Mouse (Mus musculus) neural tube, embryonic 12.5 days (tissue): ENCODE data around the gene Diras2. TPM values are rescaled to one million over a fixed set of nuclear protein-coding genes. Genes with fewer than 3 reads are reported as not detected.

ENCODE experiments used
- ATAC-seq: fragments of 200-750 bp; cut with Nextera tagmentation; 2 replicates; pipeline ENCODE4 v1.8.0; 2017; ENCODE audit warnings: low read depth, mild to moderate bottlenecking, moderate TSS enrichment, moderate library complexity; ENCODE audit not compliant: low FRiP score
- H3K27ac ChIP-seq: fragments of 300-500 bp; sonication (generic); 2 replicates; pipeline ENCODE4 v1.5.1; 2016
- H3K27me3 ChIP-seq: fragments of 300-500 bp; sonication (generic); replicated peaks from 2 replicates; pipeline ENCODE4 v1.6.1; 2016; ENCODE audit warnings: mild to moderate bottlenecking
- H3K36me3 ChIP-seq: fragments of 300-500 bp; sonication (generic); 2 replicates; pipeline ENCODE4 v1.6.1; 2016; ENCODE audit warnings: mild to moderate bottlenecking
- H3K4me1 ChIP-seq: fragments of 300-500 bp; sonication (generic); 2 replicates; pipeline ENCODE4 v1.6.1; 2016
- H3K4me2 ChIP-seq: fragments of 300-500 bp; sonication (generic); replicated peaks from 2 replicates; pipeline ENCODE4 v1.6.1; 2016; ENCODE audit warnings: mild to moderate bottlenecking
- H3K4me3 ChIP-seq: fragments of 300-500 bp; sonication (generic); 2 replicates; pipeline ENCODE4 v1.5.1; 2016
- H3K9ac ChIP-seq: fragments of 300-500 bp; sonication (generic); 2 replicates; pipeline ENCODE4 v1.6.1; 2016; ENCODE audit warnings: mild to moderate bottlenecking
- H3K9me3 ChIP-seq: fragments of 300-500 bp; sonication (generic); 2 replicates; pipeline ENCODE4 v1.6.1; 2016; ENCODE audit warnings: mild to moderate bottlenecking
- WGBS: fragments of 180-500 bp; shearing (Covaris S2); methylation state at CpG from one replicate; pipeline ENCODE4 v1.1.7; 2016; 5-methylcytosine and 5-hydroxymethylcytosine counted together
- polyA plus RNA-seq: library from polyadenylated mRNA; unstranded; fragments of >200 nt; fragmentation: Nextera tagmentation; extraction: Ambion mirVana; gene quantifications from 2 replicates; pipeline ENCODE4 v1.2.1, GENCODE M21; 2016

The Diras2 gene
- polyA plus RNA-seq, 1 experiment from 2014 or later = 0.84 TPM

GRCm38 (mm10) chr13:52569194-52569769 lies 38.2 kb upstream of the Diras2 start:
- H3K4me1 ChIP-seq = no peaks in the 10 kb centered on the region
- no peak for ATAC-seq
- WGBS = 64% methylated on average over 8 of the region's 8 CpGs
- no peak overlapping the region for H3K4me3 ChIP-seq
- no peak overlapping the region for H3K9ac ChIP-seq
- H3K9me3 ChIP-seq = no peaks in the 10 kb centered on the region
- no peaks in the 10 kb centered on the region for H3K36me3 ChIP-seq
- H3K27ac ChIP-seq = no peak overlapping the region
- no peak overlapping the region for H3K4me2 ChIP-seq
- no peaks in the 10 kb centered on the region for H3K27me3 ChIP-seq

- no peak overlapping the region for H3K9ac ChIP-seq
- no peak overlapping the region for H3K4me3 ChIP-seq
- no peak overlapping the region for H3K4me2 ChIP-seq
- peaks cover 8% of the 10 kb centered on the region for H3K4me1 ChIP-seq
- H3K27me3 ChIP-seq = no peaks in the 10 kb centered on the region
- H3K9me3 ChIP-seq = no peaks in the 10 kb centered on the region
- no peaks in the 10 kb centered on the region for H3K36me3 ChIP-seq
- 76% methylated on average over 7 of the region's 7 CpGs for WGBS
- no peak for ATAC-seq
- no peak overlapping the region for H3K27ac ChIP-seq
Observed at GRCm38 (mm10) chr13:52566777-52567176, 35.7 kb upstream of the Diras2 start.

GRCm38 (mm10) chr13:52566188-52566760 lies 35.2 kb upstream of the Diras2 start:
- H3K4me3 ChIP-seq = no peak overlapping the region
- ATAC-seq = no peak
- H3K27ac ChIP-seq = no peak overlapping the region

GRCm38 (mm10) chr13:52565103-52565739 lies 34.1 kb upstream of the Diras2 start:
- Histone ChIP-seq H3K27me3 (no peaks in the 10 kb centered on the region), H3K9me3 (no peaks in the 10 kb centered on the region), H3K4me2 (no peak overlapping the region), H3K27ac (no peak overlapping the region), H3K9ac (no peak overlapping the region), H3K4me1 (peaks cover 14% of the 10 kb centered on the region), H3K36me3 (no peaks in the 10 kb centered on the region), H3K4me3 (no peak overlapping the region)
- no peak for ATAC-seq
- WGBS = 82% methylated on average over 18 of the region's 18 CpGs

More at GRCm38 (mm10) chr13:52566188-52566760, 35.2 kb upstream of the Diras2 start:
- Histone ChIP-seq H3K9ac (no peak overlapping the region), H3K36me3 (no peaks in the 10 kb centered on the region), H3K4me1 (peaks cover 11% of the 10 kb centered on the region), H3K27me3 (no peaks in the 10 kb centered on the region), H3K4me2 (no peak overlapping the region), H3K9me3 (no peaks in the 10 kb centered on the region)
- WGBS = 88% methylated on average over 9 of the region's 9 CpGs

GRCm38 (mm10) chr13:52562166-52562571 lies 31.1 kb upstream of the Diras2 start:
- Histone ChIP-seq H3K9me3 (no peaks in the 10 kb centered on the region), H3K27ac (no peak overlapping the region), H3K9ac (no peak overlapping the region), H3K4me1 (peaks cover 14% of the 10 kb centered on the region), H3K4me2 (peak overlapping the region; percentile 10; the same call in 1 of the 2 replicates), H3K4me3 (no peak overlapping the region), H3K36me3 (no peaks in the 10 kb centered on the region), H3K27me3 (no peaks in the 10 kb centered on the region)
- no peak for ATAC-seq
- 19% methylated on average over 4 of the region's 4 CpGs for WGBS

GRCm38 (mm10) chr13:52561367-52562165 lies 30.5 kb upstream of the Diras2 start:
- ATAC-seq = no peak
- Histone ChIP-seq H3K4me1 (peaks cover 14% of the 10 kb centered on the region), H3K4me2 (peak overlapping the region; percentile 10; the same call in 1 of the 2 replicates), H3K27ac (no peak overlapping the region), H3K4me3 (no peak overlapping the region), H3K36me3 (no peaks in the 10 kb centered on the region), H3K27me3 (no peaks in the 10 kb centered on the region), H3K9me3 (no peaks in the 10 kb centered on the region), H3K9ac (no peak overlapping the region)
- WGBS = 81% methylated on average over 8 of the region's 8 CpGs

- ATAC-seq = no peak
- no peak overlapping the region for H3K4me3 ChIP-seq
- H3K9ac ChIP-seq = no peak overlapping the region
- H3K4me1 ChIP-seq = peaks cover 13% of the 10 kb centered on the region
- H3K4me2 ChIP-seq = no peak overlapping the region
- H3K27me3 ChIP-seq = no peaks in the 10 kb centered on the region
- 76% methylated on average over 7 of the region's 7 CpGs for WGBS
- no peaks in the 10 kb centered on the region for H3K9me3 ChIP-seq
- H3K27ac ChIP-seq = no peak overlapping the region
- H3K36me3 ChIP-seq = no peaks in the 10 kb centered on the region
Observed at GRCm38 (mm10) chr13:52557421-52557820, 26.3 kb upstream of the Diras2 start.

- H3K36me3 ChIP-seq = no peaks in the 10 kb centered on the region
- ATAC-seq = no peak
- H3K9ac ChIP-seq = no peak overlapping the region
- no peaks in the 10 kb centered on the region for H3K4me1 ChIP-seq
- no peak overlapping the region for H3K4me2 ChIP-seq
- 86% methylated on average over 9 of the region's 9 CpGs for WGBS
- H3K27me3 ChIP-seq = no peaks in the 10 kb centered on the region
- H3K27ac ChIP-seq = no peak overlapping the region
- no peaks in the 10 kb centered on the region for H3K9me3 ChIP-seq
- H3K4me3 ChIP-seq = no peak overlapping the region
Observed at GRCm38 (mm10) chr13:52554722-52555121, 23.6 kb upstream of the Diras2 start.

GRCm38 (mm10) chr13:52552822-52553477 lies 21.9 kb upstream of the Diras2 start:
- Histone ChIP-seq H3K9ac (no peak overlapping the region), H3K27ac (no peak overlapping the region), H3K36me3 (no peaks in the 10 kb centered on the region), H3K4me3 (no peak overlapping the region), H3K4me2 (no peak overlapping the region), H3K4me1 (no peaks in the 10 kb centered on the region), H3K9me3 (no peaks in the 10 kb centered on the region), H3K27me3 (no peaks in the 10 kb centered on the region)
- WGBS = 71% methylated on average over 9 of the region's 9 CpGs
- ATAC-seq = no peak

GRCm38 (mm10) chr13:52551275-52551674 lies 20.2 kb upstream of the Diras2 start:
- Histone ChIP-seq H3K9me3 (no peaks in the 10 kb centered on the region), H3K4me2 (no peak overlapping the region), H3K27ac (no peak overlapping the region), H3K36me3 (no peaks in the 10 kb centered on the region), H3K4me1 (no peaks in the 10 kb centered on the region), H3K9ac (no peak overlapping the region), H3K27me3 (no peaks in the 10 kb centered on the region), H3K4me3 (no peak overlapping the region)
- no peak for ATAC-seq
- WGBS = 86% methylated on average over 9 of the region's 9 CpGs

- Histone ChIP-seq H3K4me1 (no peaks in the 10 kb centered on the region), H3K9ac (no peak overlapping the region), H3K36me3 (no peaks in the 10 kb centered on the region), H3K4me2 (no peak overlapping the region), H3K27me3 (no peaks in the 10 kb centered on the region), H3K27ac (no peak overlapping the region), H3K9me3 (no peaks in the 10 kb centered on the region), H3K4me3 (no peak overlapping the region)
- WGBS = 76% methylated on average over 5 of the region's 5 CpGs
- no peak for ATAC-seq
Observed at GRCm38 (mm10) chr13:52550690-52551193, 19.7 kb upstream of the Diras2 start.

GRCm38 (mm10) chr13:52546288-52546687 lies 15.2 kb upstream of the Diras2 start:
- WGBS = 88% methylated on average over 6 of the region's 6 CpGs
- no peak for ATAC-seq

More at GRCm38 (mm10) chr13:52546288-52546687, 15.2 kb upstream of the Diras2 start:
- Histone ChIP-seq H3K36me3 (no peaks in the 10 kb centered on the region), H3K4me2 (no peak overlapping the region), H3K27ac (no peak overlapping the region), H3K9ac (no peak overlapping the region), H3K4me1 (no peaks in the 10 kb centered on the region), H3K27me3 (no peaks in the 10 kb centered on the region), H3K4me3 (no peak overlapping the region), H3K9me3 (no peaks in the 10 kb centered on the region)
